Mouse (Mus musculus): ENCODE data around the gene Dolpp1. TPM values are rescaled to one million over a fixed set of nuclear protein-coding genes. Genes with fewer than 3 reads are reported as not detected.

Gene Dolpp1
- polyA plus RNA-seq, 1 experiment from 2014 or later: 12.2 TPM

GRCm38 (mm10) chr2:30360626-30361025 lies 31.4 kb upstream of the Dolpp1 start:
- TF ChIP-seq EP300 (IDR thresholded peaks at IDR 0.05; ENCODE audit: low read depth) (no peak), CTCF (IDR thresholded peaks at IDR 0.05; ENCODE audit: low read depth) (no peak)
- Histone ChIP-seq H3K27ac (ENCODE audit: low read depth) (no peak overlapping the region), H3K4me1 (ENCODE audit: insufficient read depth) (peaks cover 26% of the 10 kb centered on the region)

GRCm38 (mm10) chr2:30362865-30363264 lies 29.2 kb upstream of the Dolpp1 start:
- DNase-seq (no peak), ATAC-seq (no peak)
- Histone ChIP-seq H3K4me2 (ENCODE audit: low read depth, low read length) (no peak overlapping the region), H3K9ac (replicated peaks) (no peak overlapping the region), H3K36me3 (replicated peaks; ENCODE audit: insufficient read depth, low read length) (peaks cover under 1% of the 10 kb centered on the region; the same call in 1 of the 2 replicates), H3K4me3 (ENCODE audit: low read depth, low read length) (no peak overlapping the region), H3K27ac (ENCODE audit: low read depth) (no peak overlapping the region), H3K27me3 (ENCODE audit: insufficient read depth, low read length) (no peaks in the 10 kb centered on the region), H3K4me1 (ENCODE audit: insufficient read depth) (peaks cover 26% of the 10 kb centered on the region), H3K9me3 (ENCODE audit: low read length) (no peaks in the 10 kb centered on the region)
- WGBS (ENCODE audit: insufficient replicate concordance): 74% methylated on average over 5 of the region's 5 CpGs
- TF ChIP-seq CTCF (IDR thresholded peaks at IDR 0.05; ENCODE audit: low read depth) (peak; percentile 54), EP300 (IDR thresholded peaks at IDR 0.05; ENCODE audit: low read depth) (no peak)

More at GRCm38 (mm10) chr2:30360626-30361025, 31.4 kb upstream of the Dolpp1 start:
- Histone ChIP-seq H3K36me3 (replicated peaks; ENCODE audit: insufficient read depth, low read length) (no peaks in the 10 kb centered on the region), H3K9ac (replicated peaks) (no peak overlapping the region), H3K4me2 (ENCODE audit: low read depth, low read length) (no peak overlapping the region), H3K9me3 (ENCODE audit: low read length) (no peaks in the 10 kb centered on the region), H3K4me3 (ENCODE audit: low read depth, low read length) (no peak overlapping the region), H3K27me3 (ENCODE audit: insufficient read depth, low read length) (no peaks in the 10 kb centered on the region)
- DNase-seq (no peak), ATAC-seq (no peak)
- WGBS (ENCODE audit: insufficient replicate concordance): 84% methylated on average over 10 of the region's 10 CpGs

GRCm38 (mm10) chr2:30363773-30364650 lies 28.0 kb upstream of the Dolpp1 start, which contains the start of gene Miga2:
Gene Miga2, plus strand, starts transcription at chr2:30364233.
- peak within 1 kb of the TSS; percentile 72 for H3K4me3 ChIP-seq (ENCODE audit: low read depth, low read length)
- peak within 1 kb of the TSS; percentile 99 for H3K4me2 ChIP-seq (ENCODE audit: low read depth, low read length)
- peak; percentile 98 for ATAC-seq
- peaks cover 16% of the 10 kb centered on the region for H3K4me1 ChIP-seq (ENCODE audit: insufficient read depth)
- H3K27me3 ChIP-seq (ENCODE audit: insufficient read depth, low read length): no peaks in the 10 kb centered on the region
- H3K27ac ChIP-seq (ENCODE audit: low read depth): peak within 1 kb of the TSS; percentile 44; the same call in 1 of the 2 replicates
- peak within 1 kb of the TSS; percentile 63 for H3K9ac ChIP-seq (replicated peaks)
- DNase-seq: peak; percentile 99
- TF ChIP-seq CTCF (IDR thresholded peaks at IDR 0.05; ENCODE audit: low read depth) (no peak), EP300 (IDR thresholded peaks at IDR 0.05; ENCODE audit: low read depth) (no peak)
- no peaks in the 10 kb centered on the region for H3K9me3 ChIP-seq (ENCODE audit: low read length)
- WGBS (ENCODE audit: insufficient replicate concordance): under 1% methylated on average over 54 of the region's 54 CpGs
- peaks cover 12% of the 10 kb centered on the region for H3K36me3 ChIP-seq (replicated peaks; ENCODE audit: insufficient read depth, low read length)

GRCm38 (mm10) chr2:30365281-30366069 lies 26.6 kb upstream of the Dolpp1 start:
- Histone ChIP-seq H3K9me3 (ENCODE audit: low read length) (no peaks in the 10 kb centered on the region), H3K4me1 (ENCODE audit: insufficient read depth) (peaks cover 16% of the 10 kb centered on the region), H3K27me3 (ENCODE audit: insufficient read depth, low read length) (no peaks in the 10 kb centered on the region), H3K4me3 (ENCODE audit: low read depth, low read length) (peak overlapping the region; percentile 72), H3K4me2 (ENCODE audit: low read depth, low read length) (peak overlapping the region; percentile 99), H3K9ac (replicated peaks) (peak overlapping the region; percentile 63), H3K36me3 (replicated peaks; ENCODE audit: insufficient read depth, low read length) (peaks cover 26% of the 10 kb centered on the region), H3K27ac (ENCODE audit: low read depth) (0 out of 2 replicates have a peak overlapping the region, but pooled peaks have one; percentile 44)
- no peak for DNase-seq
- no peak for ATAC-seq
- 71% methylated on average over 2 of the region's 2 CpGs for WGBS (ENCODE audit: insufficient replicate concordance)
- no peak for TF ChIP-seq CTCF (IDR thresholded peaks at IDR 0.05; ENCODE audit: low read depth)
- TF ChIP-seq EP300 (IDR thresholded peaks at IDR 0.05; ENCODE audit: low read depth): no peak

GRCm38 (mm10) chr2:30366203-30366602 lies 25.9 kb upstream of the Dolpp1 start:
- H3K9ac ChIP-seq (replicated peaks): 0 out of 2 replicates have a peak overlapping the region, but pooled peaks have one; percentile 4
- peaks cover 16% of the 10 kb centered on the region for H3K4me1 ChIP-seq (ENCODE audit: insufficient read depth)
- H3K27ac ChIP-seq (ENCODE audit: low read depth): no peak overlapping the region
- no peak for DNase-seq
- H3K36me3 ChIP-seq (replicated peaks; ENCODE audit: insufficient read depth, low read length): peaks cover 33% of the 10 kb centered on the region
- 66% methylated on average over 5 of the region's 5 CpGs for WGBS (ENCODE audit: insufficient replicate concordance)
- no peak for ATAC-seq
- no peak overlapping the region for H3K4me2 ChIP-seq (ENCODE audit: low read depth, low read length)
- no peaks in the 10 kb centered on the region for H3K27me3 ChIP-seq (ENCODE audit: insufficient read depth, low read length)
- H3K9me3 ChIP-seq (ENCODE audit: low read length): no peaks in the 10 kb centered on the region
- H3K4me3 ChIP-seq (ENCODE audit: low read depth, low read length): no peak overlapping the region
- TF ChIP-seq CTCF (IDR thresholded peaks at IDR 0.05; ENCODE audit: low read depth): no peak
- no peak for TF ChIP-seq EP300 (IDR thresholded peaks at IDR 0.05; ENCODE audit: low read depth)

GRCm38 (mm10) chr2:30371544-30371943 lies 20.5 kb upstream of the Dolpp1 start:
- Histone ChIP-seq H3K27ac (ENCODE audit: low read depth) (no peak overlapping the region), H3K27me3 (ENCODE audit: insufficient read depth, low read length) (no peaks in the 10 kb centered on the region), H3K4me1 (ENCODE audit: insufficient read depth) (no peaks in the 10 kb centered on the region), H3K9me3 (ENCODE audit: low read length) (no peaks in the 10 kb centered on the region), H3K4me2 (ENCODE audit: low read depth, low read length) (no peak overlapping the region), H3K9ac (replicated peaks) (no peak overlapping the region), H3K36me3 (replicated peaks; ENCODE audit: insufficient read depth, low read length) (peaks cover 40% of the 10 kb centered on the region), H3K4me3 (ENCODE audit: low read depth, low read length) (no peak overlapping the region)
- ATAC-seq (no peak), DNase-seq (no peak)
- TF ChIP-seq EP300 (IDR thresholded peaks at IDR 0.05; ENCODE audit: low read depth): no peak
- TF ChIP-seq CTCF (IDR thresholded peaks at IDR 0.05; ENCODE audit: low read depth): no peak
- 88% methylated on average over 8 of the region's 8 CpGs for WGBS (ENCODE audit: insufficient replicate concordance)

Measured in liver, postnatal 0 days (tissue).